Mouse (Mus musculus): ENCODE measurements around the gene Pde2a.
A peak's percentile ranks its signal among the peaks of the same experiment; 100 is the strongest.

The Pde2a gene

DNA sequence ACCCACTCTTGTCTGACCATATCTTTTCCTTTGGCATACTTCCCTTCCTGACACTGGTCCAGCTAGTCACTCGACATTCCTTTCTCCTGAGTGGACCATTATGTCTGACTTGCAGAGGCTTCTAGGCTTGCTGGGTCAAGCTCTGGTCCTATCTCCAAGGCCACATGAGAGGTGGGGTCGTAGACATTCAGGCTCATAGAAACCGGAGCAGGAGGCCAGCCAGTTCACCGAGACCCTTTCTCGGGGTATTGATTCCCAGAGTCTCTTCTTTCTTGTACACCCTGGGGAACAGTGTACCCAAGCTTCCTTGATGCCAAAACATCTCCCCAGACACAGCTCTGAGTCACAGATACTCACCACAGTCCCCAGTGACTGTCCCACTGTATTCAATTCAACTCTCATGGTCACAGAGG, 52.9 kb downstream of the Pde2a start:
- peak; percentile 65 for DNase-seq (ENCODE audit: low spot score)

DNA sequence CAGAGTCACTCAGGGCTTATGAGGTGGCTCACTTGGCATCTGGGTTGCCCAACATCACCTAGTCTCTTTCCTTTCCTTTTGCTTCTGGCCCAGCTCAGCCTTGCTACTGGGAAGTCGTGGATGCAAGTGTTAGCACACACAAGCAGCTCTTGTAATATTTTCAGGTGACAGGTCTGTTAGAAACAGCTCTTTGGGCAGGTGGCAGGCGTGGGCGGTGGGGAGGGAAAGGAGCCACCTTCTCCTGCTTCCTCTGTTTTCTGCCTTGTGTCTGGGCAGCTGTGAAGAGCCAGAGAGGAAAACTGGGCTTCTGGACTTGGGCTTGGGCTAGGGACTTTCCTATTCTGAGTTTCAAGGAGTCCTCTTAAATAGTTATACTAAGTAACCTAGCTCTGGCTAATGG, 54.5 kb downstream of the Pde2a start:
- no peak for DNase-seq (ENCODE audit: low spot score)

DNA sequence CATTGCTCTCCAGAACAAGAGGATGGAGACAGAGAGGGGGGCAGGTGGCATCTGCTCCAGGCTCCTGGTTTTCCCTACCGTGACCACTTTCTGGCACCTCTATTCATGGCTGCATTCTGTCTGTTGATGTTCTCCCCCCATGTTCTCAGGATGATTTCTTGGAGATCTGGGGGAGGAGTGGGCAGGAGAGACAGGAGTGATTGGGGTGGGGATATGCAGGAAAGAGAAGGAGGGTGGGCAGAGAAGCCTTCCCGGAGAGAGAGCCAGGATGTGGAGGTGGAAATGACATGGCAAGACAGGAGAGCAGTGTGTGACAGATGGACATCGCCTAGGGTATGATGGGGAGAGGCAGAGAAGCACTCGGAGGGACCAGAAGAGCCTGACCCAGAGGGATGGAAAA, 55.0 kb downstream of the Pde2a start:
- DNase-seq (ENCODE audit: low spot score): no peak

DNA sequence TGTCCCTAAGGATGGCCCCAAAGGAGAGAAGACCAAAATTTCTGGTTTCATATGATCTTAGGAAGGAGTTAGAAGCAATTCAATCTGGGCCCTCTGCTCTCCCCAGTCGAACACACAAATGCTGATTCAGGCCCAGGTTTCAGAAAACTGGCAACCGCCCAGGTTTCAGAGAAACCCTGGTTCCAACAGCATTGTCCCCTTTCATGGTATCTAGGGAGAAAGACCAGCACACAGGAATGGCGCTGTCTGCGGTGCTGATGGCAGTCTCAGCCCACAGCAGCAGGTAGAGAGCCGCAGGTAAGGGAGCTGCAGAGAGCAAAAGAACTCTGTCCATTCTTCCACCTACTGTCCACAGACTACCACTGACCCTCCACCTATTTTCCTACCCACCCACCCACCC, 55.7 kb downstream of the Pde2a start:
- no peak for DNase-seq (ENCODE audit: low spot score)

DNA sequence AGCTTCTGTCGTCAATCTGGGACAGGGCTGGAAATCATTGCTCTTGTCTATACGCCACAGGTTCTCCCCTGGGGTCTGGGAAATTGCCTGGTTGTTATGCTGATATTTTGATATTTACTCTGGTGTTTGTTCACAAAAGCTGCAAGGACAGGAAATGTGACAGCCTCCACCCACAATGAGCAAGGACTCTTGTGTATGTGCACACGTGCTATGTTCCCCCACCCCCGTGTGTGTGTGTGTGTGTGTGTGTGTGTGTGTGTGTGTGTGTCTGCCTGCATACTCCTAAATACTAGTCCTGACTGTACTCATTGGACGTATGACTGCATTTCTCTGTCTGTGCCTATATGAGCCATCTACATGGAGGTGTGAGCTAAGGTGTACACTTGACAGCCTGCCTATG, 56.6 kb downstream of the Pde2a start:
- no peak for DNase-seq (ENCODE audit: low spot score)

DNA sequence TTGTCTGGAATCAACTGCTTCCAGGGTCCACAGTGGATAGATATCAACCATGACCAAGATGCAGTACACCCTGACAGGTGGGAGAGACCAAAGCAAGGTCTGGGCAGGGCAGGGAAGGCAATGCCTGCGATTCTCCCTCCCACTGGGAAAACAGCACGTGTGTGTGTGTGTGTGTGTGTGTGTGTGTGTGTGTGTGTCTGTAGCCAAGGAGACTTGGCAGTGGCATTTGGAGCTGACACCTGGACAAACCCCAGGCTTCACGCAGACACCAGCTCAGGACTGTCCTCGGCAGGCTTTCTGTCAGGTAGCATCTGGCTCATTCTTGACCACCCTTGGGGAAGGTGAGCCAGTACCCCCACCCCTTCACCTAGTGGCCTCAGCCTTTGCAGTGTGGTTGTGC, 58.4 kb downstream of the Pde2a start:
- no peak for DNase-seq (ENCODE audit: low spot score)

DNA sequence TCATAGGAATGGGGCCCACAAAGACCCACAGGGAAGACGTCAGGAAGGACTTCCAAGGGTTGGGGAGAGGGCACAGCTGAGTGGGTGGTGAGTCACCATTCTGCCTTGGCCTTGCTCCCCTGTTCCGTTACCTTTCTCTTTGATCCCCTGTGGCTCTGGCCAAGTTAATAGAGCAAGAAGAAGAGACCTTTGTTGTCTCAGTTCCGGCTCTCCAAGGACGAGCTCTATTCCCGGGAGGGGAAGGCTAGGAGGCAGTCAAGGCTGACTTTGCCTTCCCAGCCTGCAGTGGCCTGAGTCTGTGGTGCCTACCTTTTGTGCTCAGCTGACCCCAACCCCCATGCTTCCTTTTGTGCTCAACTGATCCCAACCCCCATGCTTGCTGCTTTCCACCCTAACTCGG, 59.2 kb downstream of the Pde2a start:
- DNase-seq (ENCODE audit: low spot score): no peak

DNA sequence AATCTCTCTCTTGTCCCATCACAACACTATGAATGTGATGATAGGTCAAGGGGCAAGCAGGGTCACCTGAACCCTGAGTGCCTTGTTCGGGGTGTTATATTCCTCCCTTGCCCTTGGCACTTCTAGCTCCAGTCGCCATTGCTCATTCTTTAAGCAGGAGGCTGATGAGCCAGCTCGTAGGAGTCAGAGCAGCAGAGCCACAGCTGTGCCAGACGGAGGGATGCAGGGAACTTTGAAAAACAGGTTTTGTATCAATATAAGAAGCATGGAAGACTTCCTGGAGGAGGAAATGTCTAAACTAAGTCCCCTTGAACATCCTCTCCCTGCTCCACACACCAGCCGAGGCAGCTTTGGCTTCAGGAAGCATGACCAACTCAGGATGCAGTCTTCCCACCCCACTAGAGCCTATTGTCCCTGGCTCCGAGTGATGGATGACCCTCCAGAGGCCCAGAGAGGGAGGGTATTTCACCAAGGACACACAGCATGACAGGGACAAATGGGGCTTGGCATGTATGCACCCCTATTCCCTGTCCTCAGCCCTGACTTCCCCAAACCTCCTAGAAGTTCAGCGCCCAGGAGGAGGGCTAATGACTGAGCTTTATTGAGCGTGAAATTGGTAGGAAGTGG, 60.5 kb downstream of the Pde2a start:
- no peak for DNase-seq (ENCODE audit: low spot score)

DNA sequence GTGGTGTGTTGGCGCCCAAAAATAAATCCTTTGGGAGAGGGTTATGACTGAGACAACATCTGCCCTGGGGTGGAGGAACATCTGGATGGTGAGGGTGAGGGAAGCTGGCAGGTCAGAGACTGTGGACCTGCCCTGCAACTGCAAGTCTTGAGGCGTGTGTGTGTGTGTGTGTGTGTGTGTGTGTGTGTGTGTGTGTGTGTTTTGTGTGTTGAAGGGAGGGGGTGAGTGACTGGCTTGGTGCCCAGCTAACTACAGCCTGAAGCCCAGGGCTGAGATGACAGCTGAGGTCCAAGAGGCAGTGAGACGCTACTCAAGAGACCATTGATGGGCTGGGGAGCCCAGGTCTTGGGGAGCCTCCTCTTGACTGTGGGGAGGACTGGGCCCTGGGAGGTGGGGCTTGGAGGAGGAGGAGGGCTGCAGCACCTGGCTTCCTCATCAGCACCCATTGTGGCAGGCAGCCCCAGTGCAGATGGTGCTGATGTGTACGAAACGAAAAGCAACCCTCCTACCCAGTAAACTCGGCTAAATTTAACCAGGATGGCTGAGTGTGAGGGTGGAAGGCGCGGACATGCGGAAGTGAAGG, 61.1 kb downstream of the Pde2a start:
- no peak for DNase-seq (ENCODE audit: low spot score)

DNA sequence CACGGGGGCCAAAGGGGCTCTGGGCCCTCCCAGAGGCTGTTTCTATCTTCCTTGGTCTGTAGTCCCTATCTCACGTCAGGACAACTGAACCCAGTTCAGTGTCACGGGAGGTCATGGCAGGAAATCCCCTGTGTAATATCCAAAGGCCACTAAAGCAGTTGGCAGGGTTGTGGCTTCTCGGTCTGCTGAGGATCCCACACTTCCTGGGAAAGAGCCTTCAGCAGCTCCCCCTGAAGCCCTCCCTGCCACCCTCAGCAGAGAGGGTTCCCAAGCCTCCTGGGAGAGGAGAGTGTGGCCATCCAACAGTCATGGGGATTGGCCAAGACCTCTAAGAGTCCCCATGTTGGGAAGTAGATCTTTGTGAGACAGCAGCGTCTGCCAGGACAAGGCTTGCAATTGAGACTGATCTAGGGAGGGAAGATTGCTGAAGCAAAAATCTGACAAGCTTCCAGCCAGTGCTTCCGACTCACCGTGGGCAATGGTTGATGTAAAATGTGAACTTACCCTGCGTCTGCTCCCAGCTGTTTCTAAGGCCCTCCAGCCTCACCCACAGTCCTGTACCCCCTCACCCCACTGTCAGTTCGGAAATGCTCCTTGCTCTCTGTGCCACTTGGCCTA, 62.1 kb downstream of the Pde2a start:
- DNase-seq (ENCODE audit: low spot score): no peak

DNA sequence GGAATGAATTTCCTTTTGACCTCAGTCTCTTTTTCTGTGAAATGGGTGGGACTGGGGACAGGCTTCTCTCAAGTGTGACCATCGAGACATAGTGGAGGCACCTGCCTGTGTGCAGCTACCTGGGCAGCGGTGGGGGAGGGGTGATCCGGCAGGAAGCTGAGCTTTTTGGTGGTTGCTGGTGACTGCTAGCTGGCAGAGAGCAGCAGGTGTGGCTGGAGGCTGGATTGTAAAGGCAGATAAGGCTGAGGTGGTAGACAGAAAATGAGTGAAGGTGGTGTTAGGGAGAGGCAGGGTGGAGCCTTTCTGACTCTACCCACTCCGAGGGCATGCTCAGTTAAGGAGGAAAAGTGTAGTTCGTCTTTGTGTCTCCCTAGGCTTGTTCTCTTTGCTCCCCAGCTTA, 65.6 kb downstream of the Pde2a start:
- DNase-seq (ENCODE audit: low spot score): no peak

DNA sequence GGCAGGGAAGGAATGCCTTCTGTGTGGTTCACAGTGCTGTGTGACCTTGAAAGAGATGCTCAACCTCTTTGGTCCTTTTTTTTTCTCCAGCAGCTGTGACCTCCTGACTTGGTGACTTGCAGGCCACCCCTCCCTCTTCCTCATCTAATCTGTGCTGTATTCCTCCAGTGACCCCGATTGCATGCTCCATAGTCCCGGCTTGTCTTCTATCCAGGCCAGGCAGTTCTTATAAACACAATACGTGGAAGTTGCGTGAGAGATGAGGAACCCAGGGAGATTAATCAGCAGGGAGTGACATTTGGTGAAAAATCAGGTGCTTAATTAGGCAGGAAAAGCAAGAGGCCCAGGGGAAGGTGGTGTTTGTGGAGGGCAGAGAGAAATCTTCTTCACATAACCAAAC, 69.5 kb downstream of the Pde2a start:
- DNase-seq (ENCODE audit: low spot score): no peak

DNA sequence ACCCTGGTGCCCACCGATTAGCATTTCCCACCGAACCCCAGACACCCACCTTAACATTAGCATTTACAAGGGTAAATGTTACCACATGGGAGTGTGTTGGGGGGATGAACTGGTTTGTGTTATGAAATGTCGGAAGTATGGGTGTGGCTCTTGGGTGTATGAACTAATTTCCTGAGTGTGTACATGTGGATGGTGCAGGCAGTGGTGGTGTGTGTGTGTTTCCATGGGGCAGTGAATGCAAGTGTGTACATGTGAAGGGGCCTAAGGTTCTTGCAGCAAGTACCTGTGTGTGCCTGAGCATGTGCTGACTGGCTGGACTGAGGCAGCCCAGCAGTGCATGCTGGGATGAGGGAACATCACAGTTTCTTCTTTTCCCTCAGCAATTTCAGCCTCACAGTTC, 76.9 kb downstream of the Pde2a start:
- DNase-seq (ENCODE audit: low spot score): no peak

DNA sequence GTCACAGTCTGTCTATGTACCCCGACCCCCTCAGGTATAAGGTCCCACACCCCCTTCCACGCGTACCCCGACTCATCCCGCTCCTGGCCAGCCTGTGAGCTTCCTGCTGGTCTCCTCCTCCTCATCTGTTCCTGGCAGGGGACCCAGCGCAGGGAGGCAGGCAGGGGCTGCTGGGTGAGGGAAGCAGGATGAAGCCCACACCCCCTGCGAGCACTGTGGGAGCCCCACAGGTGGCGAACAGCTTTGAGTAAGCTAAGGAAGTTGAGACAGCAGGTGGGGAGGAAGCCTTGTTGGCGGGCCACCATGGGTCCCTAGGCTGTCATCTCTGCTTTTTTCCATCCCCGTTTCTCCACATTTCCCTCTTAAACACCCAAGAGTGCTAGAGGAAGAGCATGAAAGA, 77.8 kb downstream of the Pde2a start:
- DNase-seq (ENCODE audit: low spot score): no peak

DNA sequence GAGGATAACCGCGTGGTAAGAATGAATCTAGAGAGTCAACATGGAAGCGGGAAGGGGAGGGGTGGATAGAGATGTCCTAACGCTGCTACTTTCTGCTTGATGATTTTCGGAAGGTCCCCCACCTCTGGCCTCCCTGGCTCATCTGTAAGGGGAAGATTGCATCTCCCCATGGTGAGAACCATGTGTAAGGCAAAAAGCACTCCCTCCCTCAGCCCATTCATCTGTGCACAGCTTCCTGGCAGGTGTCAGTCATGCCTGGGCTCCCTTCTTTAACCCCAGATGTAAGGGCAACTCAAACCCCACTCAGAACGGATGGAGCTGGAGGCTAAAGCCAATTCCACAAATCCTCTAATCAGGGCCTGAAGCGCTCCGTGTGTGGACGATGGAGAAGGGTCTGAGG, 78.2 kb downstream of the Pde2a start:
- no peak for DNase-seq (ENCODE audit: low spot score)

DNA sequence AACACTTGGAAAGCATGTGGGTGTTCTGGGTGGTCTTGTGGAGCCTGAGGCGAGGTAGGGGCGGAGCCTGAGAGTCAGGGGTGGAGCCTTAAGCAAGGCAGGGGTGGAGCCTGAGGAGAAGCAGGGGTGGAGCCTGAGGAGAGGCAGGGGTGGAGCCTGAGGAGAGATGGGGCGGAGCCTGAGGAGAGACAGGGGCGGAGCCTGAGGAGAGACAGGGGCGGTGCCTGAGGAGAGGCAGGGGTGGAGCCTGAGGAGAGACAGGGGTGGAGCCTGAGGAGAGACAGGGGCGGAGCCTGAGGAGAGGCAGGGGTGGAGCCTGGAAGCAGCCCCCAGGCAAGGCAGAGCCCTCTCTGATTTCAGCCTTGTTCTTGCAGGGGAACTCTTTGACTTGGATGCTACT, 79.7 kb downstream of the Pde2a start:
- no peak for DNase-seq (ENCODE audit: low spot score)

DNA sequence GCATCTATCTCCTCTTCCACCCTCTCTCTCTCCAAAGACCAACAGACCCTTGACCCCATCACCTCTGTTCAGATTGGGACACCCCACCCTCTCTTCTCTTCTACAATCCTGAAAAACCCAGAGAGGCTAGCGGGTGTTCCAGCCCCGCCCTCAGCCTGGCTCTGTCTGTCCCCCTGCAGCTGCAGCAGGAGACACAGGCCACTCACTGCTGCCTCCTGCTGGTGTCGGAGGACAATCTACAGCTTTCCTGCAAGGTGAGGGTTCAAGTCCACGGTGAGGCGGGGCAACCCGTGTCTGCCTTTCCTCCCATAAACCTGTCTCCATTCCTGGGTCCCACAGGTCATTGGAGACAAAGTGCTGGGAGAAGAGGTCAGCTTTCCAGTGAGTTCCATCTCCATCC, 80.2 kb downstream of the Pde2a start:
- DNase-seq (ENCODE audit: low spot score): no peak

DNA sequence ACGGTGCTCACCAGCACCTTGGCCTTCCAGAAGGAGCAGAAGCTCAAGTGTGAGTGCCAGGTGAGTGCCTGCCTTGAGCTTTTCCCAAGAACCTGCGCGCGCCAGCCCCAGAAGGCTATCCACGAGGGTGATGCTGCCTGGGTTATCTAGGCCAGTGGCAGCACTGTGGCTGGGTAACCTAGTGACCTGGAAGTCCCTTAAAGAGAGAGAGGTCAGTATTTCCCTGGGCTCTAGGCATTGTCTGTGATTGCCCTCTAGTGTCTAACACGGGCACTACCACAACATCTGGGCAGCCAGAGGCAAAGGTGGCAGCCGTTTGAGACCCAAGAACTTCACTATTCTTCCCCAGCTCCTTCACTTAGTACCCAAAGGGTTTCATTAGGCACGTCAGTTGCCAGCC, 81.9 kb downstream of the Pde2a start:
- peak; percentile 65 for DNase-seq (ENCODE audit: low spot score)

DNA sequence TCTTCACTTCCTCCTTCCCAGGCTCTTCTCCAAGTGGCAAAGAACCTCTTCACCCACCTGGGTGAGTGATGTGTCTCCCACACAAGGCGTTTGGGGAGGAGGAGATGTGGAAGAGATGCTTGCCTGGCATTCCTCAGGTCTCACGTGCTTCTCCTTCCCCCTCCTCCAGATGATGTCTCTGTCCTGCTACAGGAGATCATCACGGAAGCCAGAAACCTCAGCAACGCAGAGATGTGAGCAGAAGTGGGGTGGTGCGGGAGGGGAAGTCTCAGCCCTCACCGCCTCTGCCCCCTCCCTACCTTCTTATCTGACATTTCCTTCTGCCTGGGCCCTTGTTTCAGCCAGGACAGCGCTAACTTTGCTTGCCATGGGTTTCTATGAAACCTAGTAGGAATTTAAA, 82.3 kb downstream of the Pde2a start:
- DNase-seq (ENCODE audit: low spot score): no peak

DNA sequence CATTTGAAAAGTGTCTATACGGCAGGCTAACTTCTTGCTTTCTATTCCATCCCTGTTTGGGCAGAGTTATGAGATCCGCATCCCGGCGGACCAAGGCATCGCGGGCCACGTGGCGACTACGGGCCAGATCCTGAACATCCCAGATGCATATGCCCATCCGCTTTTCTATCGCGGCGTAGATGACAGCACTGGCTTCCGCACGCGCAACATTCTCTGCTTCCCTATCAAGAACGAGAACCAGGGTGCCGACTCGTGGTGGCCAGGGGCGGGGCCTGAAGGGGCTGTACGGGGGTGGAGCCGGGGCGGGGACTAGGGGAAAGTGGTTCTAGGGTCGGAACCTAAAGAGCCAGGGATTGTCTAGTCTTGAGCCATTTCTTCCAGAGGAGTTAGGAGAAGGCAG, 83.0 kb downstream of the Pde2a start:
- peak; percentile 44 for DNase-seq (ENCODE audit: low spot score)

DNA sequence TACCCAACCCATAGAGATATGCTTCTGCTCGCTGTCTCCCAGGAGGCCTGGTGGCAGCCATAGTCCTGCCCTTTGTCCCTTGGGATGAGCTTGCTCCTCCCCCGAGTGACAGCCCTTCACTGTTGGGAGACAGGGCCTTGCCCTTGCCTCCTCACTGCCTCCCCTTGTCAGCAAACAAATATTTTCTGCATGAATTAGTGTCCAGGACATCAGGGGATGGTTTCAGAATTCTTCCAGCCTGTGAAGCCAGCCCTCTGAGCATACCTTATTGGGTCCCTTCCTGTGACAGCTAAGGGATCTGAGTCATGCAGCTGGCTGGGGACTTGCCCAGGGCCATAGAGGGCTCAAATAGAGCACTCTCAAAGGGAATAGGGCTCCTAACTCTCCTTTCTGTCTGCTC, 87.7 kb downstream of the Pde2a start:
- no peak for DNase-seq (ENCODE audit: low spot score)

DNA sequence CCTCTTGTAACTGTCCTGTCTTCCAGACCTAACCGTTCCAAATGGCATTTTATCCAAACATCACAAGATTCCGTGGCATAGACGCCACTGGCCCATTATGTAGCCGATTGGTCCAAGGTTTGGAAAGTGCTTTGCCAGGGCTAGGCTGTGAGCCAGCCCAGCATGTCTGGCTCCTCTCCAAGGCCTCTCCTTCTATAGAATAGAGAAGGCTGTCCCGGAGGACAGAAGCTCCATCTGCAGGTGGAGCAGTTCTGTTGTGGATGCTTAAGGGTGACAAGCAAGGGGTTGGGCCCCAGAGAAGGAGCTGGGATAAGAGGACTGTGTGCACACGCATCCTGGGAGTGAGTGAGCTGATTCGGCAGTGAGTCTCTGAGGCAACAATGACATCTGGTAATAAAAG, 92.2 kb downstream of the Pde2a start:
- no peak for DNase-seq (ENCODE audit: low spot score)

DNA sequence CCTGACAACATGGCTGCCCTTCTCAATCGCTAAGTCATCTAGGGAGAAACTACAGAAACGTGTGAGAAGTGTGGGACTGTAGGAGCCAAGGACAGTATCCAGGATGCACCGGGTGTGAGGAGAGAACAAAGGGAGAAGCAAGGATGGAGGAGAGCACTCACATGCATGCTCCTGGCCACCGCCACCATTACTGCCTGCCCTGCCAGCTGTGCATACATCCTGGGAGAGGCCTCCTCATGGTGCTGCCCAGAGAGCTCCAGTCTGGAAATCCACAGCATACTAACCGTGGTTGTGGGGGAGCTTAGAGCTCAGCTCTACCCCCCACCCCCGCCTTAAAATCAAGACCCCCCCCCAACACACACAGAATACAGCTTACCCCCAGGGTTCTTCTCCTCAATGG, 93.3 kb downstream of the Pde2a start:
- DNase-seq (ENCODE audit: low spot score): no peak

DNA sequence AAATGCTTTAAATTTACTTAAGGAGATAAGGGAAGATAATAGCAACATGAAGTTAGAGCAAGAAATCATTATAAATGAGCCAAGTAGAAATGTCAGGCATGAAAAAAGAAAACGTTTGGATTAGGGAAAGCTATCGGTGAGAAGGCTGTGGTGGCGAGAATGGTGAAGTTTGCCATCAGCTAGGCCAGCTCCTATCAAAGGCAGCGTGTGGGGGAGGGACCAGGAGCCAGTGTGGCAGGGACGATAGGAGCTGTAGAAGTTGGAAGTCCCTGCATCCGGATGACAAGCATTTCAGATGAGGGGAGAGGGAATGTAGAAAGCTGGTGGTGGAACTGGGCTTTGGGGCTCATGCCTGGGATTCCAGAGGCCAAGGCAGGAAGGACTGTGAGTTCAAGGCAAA, 93.8 kb downstream of the Pde2a start:
- DNase-seq (ENCODE audit: low spot score): no peak

Measured in urinary bladder, postnatal 14 days (tissue).